8 mouse cellular contexts compared by ENCODE assay signal in genomic region chr2:70823434-70823833, GRCm38 (mm10). TPM values are rescaled to one million over a fixed set of nuclear protein-coding genes. Genes with fewer than 3 reads are reported as not detected.
A peak's percentile ranks its signal among the peaks of the same experiment; 100 is the strongest.
DNase-seq lines count a peak whose midpoint lies in the region; ATAC-seq and TF ChIP-seq lines count a peak whose summit lies in the region.

No protein-coding gene starts in this region.

- H3K36me3 ChIP-seq in heart, embryonic 13.5 days, result no peaks in the 10 kb centered on the region
- no peaks in the 10 kb centered on the region for H3K36me3 ChIP-seq in hindbrain, embryonic 15.5 days
- H3K36me3 ChIP-seq in midbrain, embryonic 12.5 days, result no peaks in the 10 kb centered on the region

- H3K9ac ChIP-seq in heart, embryonic 13.5 days, result peak overlapping the region; percentile 100; the same call in 1 of the 2 replicates
- peak overlapping the region; percentile 93; the same call in 1 of the 2 replicates for H3K9ac ChIP-seq in hindbrain, embryonic 15.5 days
- H3K9ac ChIP-seq in midbrain, embryonic 12.5 days (replicated peaks), result peak overlapping the region; percentile 32; the same call in 1 of the 2 replicates

- no peak for ATAC-seq in heart, embryonic 13.5 days (ENCODE audit: extremely low read depth, insufficient number of reproducible peaks, low FRiP score, low TSS enrichment)
- ATAC-seq in hindbrain, embryonic 15.5 days (ENCODE audit: low FRiP score, low read depth), result no peak
- ATAC-seq in midbrain, embryonic 12.5 days (ENCODE audit: low FRiP score, low read depth), result no peak

- H3K9me3 ChIP-seq in heart, embryonic 13.5 days, result no peaks in the 10 kb centered on the region
- H3K9me3 ChIP-seq in hindbrain, embryonic 15.5 days, result no peaks in the 10 kb centered on the region
- H3K9me3 ChIP-seq in midbrain, embryonic 12.5 days, result no peaks in the 10 kb centered on the region

- 17% methylated on average over 5 of the region's 5 CpGs for WGBS in heart, embryonic 13.5 days
- 36% methylated on average over 5 of the region's 5 CpGs for WGBS in hindbrain, embryonic 15.5 days
- WGBS in midbrain, embryonic 12.5 days, result 44% methylated on average over 5 of the region's 5 CpGs

- intact Hi-C loops in heart, postnatal 25 days (cut with DNase I), result loop anchor here (5.0 kb wide), 2 partner anchors 121 to 214 kb away; no protein-coding TSS in a partner anchor

- DNase-seq in heart, postnatal 25 days (ENCODE audit: low spot score), result no peak
- DNase-seq in yolk sac, embryonic 10.5 days (ENCODE audit: low spot score), result no peak
- DNase-seq in thymus, postnatal 25 days, result no peak
- no peak for DNase-seq in urinary bladder, postnatal 10 days (ENCODE audit: low spot score)

- TF ChIP-seq CTCF in bone marrow macrophage, adult 2 months (IDR thresholded peaks at IDR 0.05; ENCODE audit: low read depth, low read length), result no peak

- peak overlapping the region; percentile 86 for H3K4me2 ChIP-seq in heart, embryonic 13.5 days
- peak overlapping the region; percentile 69 for H3K4me2 ChIP-seq in hindbrain, embryonic 15.5 days
- peak overlapping the region; percentile 62 for H3K4me2 ChIP-seq in midbrain, embryonic 12.5 days (replicated peaks)

- no peaks in the 10 kb centered on the region for H3K27me3 ChIP-seq in heart, embryonic 13.5 days (replicated peaks)
- H3K27me3 ChIP-seq in hindbrain, embryonic 15.5 days, result no peaks in the 10 kb centered on the region
- H3K27me3 ChIP-seq in midbrain, embryonic 12.5 days, result no peaks in the 10 kb centered on the region

- no peak for TF ChIP-seq POLR2A in bone marrow macrophage, adult 2 months (IDR thresholded peaks at IDR 0.05; ENCODE audit: borderline replicate concordance, low read depth, low read length)

- H3K4me3 ChIP-seq in heart, embryonic 13.5 days, result peak overlapping the region; percentile 93
- peak overlapping the region; percentile 48 for H3K4me3 ChIP-seq in bone marrow macrophage, adult 2 months (ENCODE audit: insufficient read depth, low read length)
- H3K4me3 ChIP-seq in hindbrain, embryonic 15.5 days, result peak overlapping the region; percentile 97
- peak overlapping the region; percentile 91 for H3K4me3 ChIP-seq in midbrain, embryonic 12.5 days

- peaks cover 50% of the 10 kb centered on the region for H3K4me1 ChIP-seq in heart, embryonic 13.5 days
- H3K4me1 ChIP-seq in bone marrow macrophage, adult 2 months (ENCODE audit: control insufficient read depth, insufficient read depth, low read length), result peaks cover 14% of the 10 kb centered on the region
- peaks cover 19% of the 10 kb centered on the region for H3K4me1 ChIP-seq in hindbrain, embryonic 15.5 days (replicated peaks)
- peaks cover 9% of the 10 kb centered on the region for H3K4me1 ChIP-seq in midbrain, embryonic 12.5 days

- no peak overlapping the region for H3K27ac ChIP-seq in heart, embryonic 13.5 days (replicated peaks)
- H3K27ac ChIP-seq in bone marrow macrophage, adult 2 months (ENCODE audit: insufficient read depth, low read depth, low read length), result no peak overlapping the region
- H3K27ac ChIP-seq in hindbrain, embryonic 15.5 days (replicated peaks), result no peak overlapping the region
- H3K27ac ChIP-seq in midbrain, embryonic 12.5 days (replicated peaks), result no peak overlapping the region

RNA-seq across cellular contexts. Expression of gene Tlk1, which starts 2.1 kb away (rescaled TPM):
- polyA plus RNA-seq in heart, embryonic 13.5 days (2015; fragmentation: Nextera tagmentation; extraction: Ambion mirVana), result 18.0 and 18.8 TPM in 2 replicates
- 10 to 100 TPM; 31.2 to 31.9 TPM for total RNA-seq in heart, postnatal 25 days (2021)
- polyA plus RNA-seq in bone marrow macrophage, adult 2 months (2012; ENCODE audit: insufficient read depth, insufficient read length, missing spikeins), result 44.3 and 52.2 TPM in 2 replicates
- 26.5 and 28.3 TPM in 2 replicates for polyA plus RNA-seq in hindbrain, embryonic 15.5 days (2015; fragmentation: Nextera tagmentation; extraction: Ambion mirVana)
- polyA plus RNA-seq in midbrain, embryonic 12.5 days (2016; fragmentation: Nextera tagmentation; extraction: Ambion mirVana), result 35.4 and 37.1 TPM in 2 replicates

Comparison
In these comparisons a context has a peak if more than half of its experiments do, and no peak if none do; other contexts are left out.
1. H3K9ac ChIP-seq: peak in every context shown above with its lines; median percentile 100 in heart, embryonic 13.5 days; 93 in hindbrain, embryonic 15.5 days; 32 in midbrain, embryonic 12.5 days.